4 mouse cellular contexts compared by ENCODE assay signal in genomic region chr11:82694947-82695346, GRCm38 (mm10).
DNase-seq lines count a peak whose midpoint lies in the region; ATAC-seq and TF ChIP-seq lines count a peak whose summit lies in the region.
"Not testable (repeated sequence)": the region's sequence is repeated elsewhere in the genome, so short reads cannot be mapped to it uniquely, and the experiment has no call there.

No protein-coding gene starts in this region.

- DNase-seq in brain, adult 2 months (ENCODE audit: low read depth, low spot score): peak; percentile 63
- peak; percentile 52 for DNase-seq in hindbrain, postnatal 0 days (ENCODE audit: low spot score)
- DNase-seq in layer of hippocampus, adult 11-12 months (ENCODE audit: low spot score): peak; percentile 11
- DNase-seq in midbrain, postnatal 0 days (ENCODE audit: low spot score): peak; percentile 38

- not testable (repeated sequence) for H3K9me3 ChIP-seq in hindbrain, postnatal 0 days (ENCODE audit: low read length); midbrain, postnatal 0 days (ENCODE audit: low read length)

- H3K27me3 ChIP-seq in hindbrain, postnatal 0 days (ENCODE audit: insufficient read depth, low read length); midbrain, postnatal 0 days (ENCODE audit: insufficient read depth, low read length): not testable (repeated sequence)

- not testable (repeated sequence) for H3K9ac ChIP-seq in hindbrain, postnatal 0 days (replicated peaks; ENCODE audit: low read length); midbrain, postnatal 0 days (replicated peaks; ENCODE audit: low read length, poor library complexity, severe bottlenecking)

- not testable (repeated sequence) for H3K36me3 ChIP-seq in hindbrain, postnatal 0 days (ENCODE audit: insufficient read depth, low read length); midbrain, postnatal 0 days (ENCODE audit: insufficient read depth, low read length)

- not testable (repeated sequence) for H3K4me2 ChIP-seq in hindbrain, postnatal 0 days (ENCODE audit: low read depth, low read length); midbrain, postnatal 0 days (ENCODE audit: low read depth, low read length, poor library complexity, severe bottlenecking)

- not testable (repeated sequence) for H3K4me3 ChIP-seq in hindbrain, postnatal 0 days (ENCODE audit: low read length); midbrain, postnatal 0 days (ENCODE audit: low read depth, low read length)

- H3K27ac ChIP-seq in hindbrain, postnatal 0 days; midbrain, postnatal 0 days (ENCODE audit: low read depth, low read length): not testable (repeated sequence)

- not testable (repeated sequence) for H3K4me1 ChIP-seq in hindbrain, postnatal 0 days (ENCODE audit: insufficient read depth, low read length); midbrain, postnatal 0 days (ENCODE audit: insufficient read depth, low read length)

- not testable (repeated sequence) for ATAC-seq in hindbrain, postnatal 0 days; midbrain, postnatal 0 days (ENCODE audit: low FRiP score)

- TF ChIP-seq CTCF in hindbrain, postnatal 0 days (IDR thresholded peaks at IDR 0.05; ENCODE audit: low read depth); midbrain, postnatal 0 days (IDR thresholded peaks at IDR 0.05): not testable (repeated sequence)

Comparison
In these comparisons a context has a peak if more than half of its experiments do, and no peak if none do; other contexts are left out.
1. DNase-seq: peak in every context shown above with its lines; median percentile 63 in brain, adult 2 months; 52 in hindbrain, postnatal 0 days; 38 in midbrain, postnatal 0 days; 11 in layer of hippocampus, adult 11-12 months.